Mouse (Mus musculus): ENCODE measurements around the gene Mrpl39. TPM values are rescaled to one million over a fixed set of nuclear protein-coding genes. Genes with fewer than 3 reads are reported as not detected.

Mrpl39 gene
- polyA plus RNA-seq (2012; rRNA removed) = 32.7 and 40.7 TPM in 2 replicates

DNA sequence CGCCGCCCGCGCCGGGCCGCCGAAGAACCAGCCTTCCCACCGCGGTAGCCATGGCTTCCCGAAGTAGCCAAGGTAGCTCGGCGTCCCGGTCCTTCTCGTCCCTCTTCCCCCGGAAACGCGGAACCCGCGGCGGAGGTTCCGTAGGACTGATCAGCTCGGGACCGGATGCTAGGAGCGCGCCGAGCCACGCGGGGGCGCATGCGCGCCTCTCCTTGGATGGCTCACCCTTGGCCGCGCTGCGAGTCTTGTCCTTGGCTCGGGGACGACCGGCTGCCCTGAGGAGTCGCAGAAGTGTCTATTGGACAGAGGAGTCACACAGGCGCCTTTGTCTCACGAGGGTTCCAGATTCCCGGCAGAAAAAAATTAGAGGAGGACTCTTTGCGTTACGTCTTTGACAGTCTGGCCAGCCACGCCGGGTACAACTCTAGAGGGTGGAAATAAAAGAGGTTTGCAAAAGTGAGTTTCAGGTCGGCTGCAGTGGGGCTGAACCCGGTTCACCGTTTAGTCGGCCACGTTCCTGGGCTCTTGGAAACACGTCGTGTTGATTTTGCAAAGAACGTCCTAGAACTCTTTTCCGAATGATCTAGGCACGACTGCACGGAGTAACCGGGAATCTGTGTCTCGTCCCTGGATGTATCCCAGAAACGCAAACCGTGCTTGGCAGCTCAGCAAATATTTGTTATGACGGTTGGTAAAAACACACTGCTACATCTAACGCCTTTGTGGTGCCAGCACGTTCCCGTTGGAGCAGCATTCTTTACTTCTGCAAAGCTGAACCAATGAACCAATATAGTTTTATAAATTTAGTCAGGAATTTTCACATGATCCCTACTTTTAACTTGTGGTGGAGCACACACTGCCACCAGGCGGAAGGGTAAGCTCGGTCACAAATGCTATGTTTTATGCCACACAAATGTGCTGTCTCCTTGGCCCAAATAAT is at the start of gene Mrpl39:
Gene Mrpl39, minus strand, starts transcription at position 577 of the 940 bp plus-strand sequence.

DNA sequence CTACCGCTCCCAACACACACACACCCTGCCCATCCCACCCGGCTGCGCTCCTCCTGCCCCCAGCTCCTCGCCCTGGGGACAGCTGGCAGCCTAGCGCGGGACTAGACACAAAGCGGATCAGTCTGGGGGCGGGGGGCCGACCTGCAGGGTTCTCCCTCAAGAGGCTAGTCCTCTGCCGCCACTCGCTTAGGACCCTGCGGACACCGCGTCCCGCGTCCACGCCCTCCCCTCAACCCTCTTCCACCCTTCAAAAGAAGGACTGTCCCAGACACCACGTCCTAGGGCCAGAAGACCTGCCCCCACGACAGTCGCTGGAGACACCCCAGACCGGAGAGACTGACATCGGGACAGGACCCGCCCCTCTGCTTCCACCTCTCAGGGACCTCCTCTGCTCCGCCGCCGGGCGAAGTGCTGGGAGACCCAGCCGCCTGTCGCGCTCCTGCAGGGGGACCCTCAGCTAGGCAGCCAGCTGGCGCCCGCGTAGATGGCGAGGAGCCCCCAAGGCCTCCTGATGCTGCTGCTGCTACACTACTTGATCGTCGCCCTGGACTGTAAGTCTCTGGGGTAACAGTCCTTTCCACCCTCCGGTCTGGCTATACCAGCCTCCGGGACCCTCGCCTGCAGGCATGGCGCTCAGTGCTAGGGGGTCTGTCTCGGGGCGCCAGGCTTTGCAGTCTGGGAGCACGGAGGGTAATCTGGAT is 38.6 kb upstream of the Mrpl39 start, which contains the start of gene Jam2:
Gene Jam2, plus strand, starts transcription at position 121 of the 701 bp plus-strand sequence.

Other genes with a start within 250 kb of the Mrpl39 start
- 0.01 and 0.03 TPM in 2 replicates for gene A730009L09Rik, start 220.6 kb downstream of the Mrpl39 start, polyA plus RNA-seq (2012; rRNA removed)
- gene Jam2, start 38.4 kb upstream of the Mrpl39 start, polyA plus RNA-seq (2012; rRNA removed) = 22.4 and 26.2 TPM in 2 replicates
- 28.1 and 30.2 TPM in 2 replicates for gene Gabpa, start 99.2 kb upstream of the Mrpl39 start, polyA plus RNA-seq (2012; rRNA removed)
- 327 and 333 TPM in 2 replicates for gene Atp5j, start 99.9 kb upstream of the Mrpl39 start, polyA plus RNA-seq (2012; rRNA removed)

Measured in central nervous system, embryonic 14 days (tissue).